Mouse (Mus musculus): ENCODE data around the gene Mef2d. TPM values are rescaled to one million over a fixed set of nuclear protein-coding genes. Genes with fewer than 3 reads are reported as not detected.

The Mef2d gene
- polyA plus RNA-seq, 1 experiment from 2014 or later: 12.6 TPM

DNA sequence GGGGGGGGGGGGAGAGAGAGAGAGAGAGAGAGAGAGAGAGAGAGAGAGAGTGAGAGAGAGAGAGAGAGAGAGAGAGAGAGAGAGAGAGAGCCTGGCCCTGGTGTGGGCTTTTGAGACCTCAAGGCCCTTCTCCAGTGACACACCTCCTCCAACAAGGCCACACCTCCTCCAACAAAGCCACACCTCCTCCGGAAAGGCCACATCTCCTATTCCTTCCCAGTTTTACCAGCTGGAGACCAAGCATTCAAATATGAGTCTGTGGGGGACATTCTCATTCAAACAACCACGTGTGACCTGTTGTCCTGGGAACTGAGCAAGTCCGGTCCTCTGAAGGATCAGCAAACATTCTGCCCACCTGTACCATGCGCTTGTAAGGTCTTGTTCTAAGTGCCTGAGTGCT is 13.2 kb upstream of the Mef2d start:
- Histone ChIP-seq H3K9me3 (ENCODE audit: control insufficient read depth, low read length) (no peaks in the 10 kb centered on the region), H3K4me2 (ENCODE audit: low read depth, severe bottlenecking) (no peak overlapping the region), H3K4me1 (ENCODE audit: control insufficient read depth, insufficient read depth, low read length) (no peaks in the 10 kb centered on the region), H3K36me3 (ENCODE audit: control insufficient read depth, insufficient read depth, low read length) (no peaks in the 10 kb centered on the region), H3K9ac (ENCODE audit: low read length) (no peak overlapping the region), H3K27ac (replicated peaks; ENCODE audit: low read depth, low read length) (no peak overlapping the region), H3K27me3 (ENCODE audit: control insufficient read depth, insufficient read depth, low read length) (no peaks in the 10 kb centered on the region), H3K4me3 (ENCODE audit: low read depth, low read length) (no peak overlapping the region)
- WGBS: 58% methylated on average over 4 of the region's 4 CpGs
- DNase-seq (ENCODE audit: low spot score) (no peak), ATAC-seq (ENCODE audit: insufficient number of reproducible peaks, low FRiP score, low TSS enrichment, low read depth) (no peak)

DNA sequence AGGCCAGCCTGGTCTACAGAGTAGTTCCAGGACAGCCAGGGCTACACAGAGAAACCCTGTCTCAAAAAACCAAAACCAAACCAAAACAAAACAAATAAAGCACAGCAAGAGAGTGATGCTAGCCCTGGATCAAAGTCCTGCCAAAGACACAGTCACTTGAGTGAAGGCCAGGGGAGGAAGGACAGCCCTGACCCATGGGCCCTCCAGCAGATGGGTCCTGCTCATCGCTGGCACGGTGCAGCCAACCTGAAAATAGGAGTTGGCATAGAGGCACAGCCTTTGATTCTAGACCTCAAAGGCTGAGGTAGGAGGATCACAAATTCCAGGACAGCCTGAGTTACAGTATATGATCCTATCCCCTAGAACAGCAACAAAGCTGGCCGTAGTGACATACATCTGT is 11.1 kb upstream of the Mef2d start:
- no peaks in the 10 kb centered on the region for H3K4me1 ChIP-seq (ENCODE audit: control insufficient read depth, insufficient read depth, low read length)
- DNase-seq (ENCODE audit: low spot score) (no peak), ATAC-seq (ENCODE audit: insufficient number of reproducible peaks, low FRiP score, low TSS enrichment, low read depth) (no peak)
- H3K4me3 ChIP-seq (ENCODE audit: low read depth, low read length): no peak overlapping the region
- H3K9ac ChIP-seq (ENCODE audit: low read length): no peak overlapping the region
- no peaks in the 10 kb centered on the region for H3K36me3 ChIP-seq (ENCODE audit: control insufficient read depth, insufficient read depth, low read length)
- no peak overlapping the region for H3K4me2 ChIP-seq (ENCODE audit: low read depth, severe bottlenecking)
- no peak overlapping the region for H3K27ac ChIP-seq (replicated peaks; ENCODE audit: low read depth, low read length)
- WGBS: 93% methylated on average over 3 of the region's 3 CpGs
- H3K9me3 ChIP-seq (ENCODE audit: control insufficient read depth, low read length): no peaks in the 10 kb centered on the region
- H3K27me3 ChIP-seq (ENCODE audit: control insufficient read depth, insufficient read depth, low read length): no peaks in the 10 kb centered on the region

DNA sequence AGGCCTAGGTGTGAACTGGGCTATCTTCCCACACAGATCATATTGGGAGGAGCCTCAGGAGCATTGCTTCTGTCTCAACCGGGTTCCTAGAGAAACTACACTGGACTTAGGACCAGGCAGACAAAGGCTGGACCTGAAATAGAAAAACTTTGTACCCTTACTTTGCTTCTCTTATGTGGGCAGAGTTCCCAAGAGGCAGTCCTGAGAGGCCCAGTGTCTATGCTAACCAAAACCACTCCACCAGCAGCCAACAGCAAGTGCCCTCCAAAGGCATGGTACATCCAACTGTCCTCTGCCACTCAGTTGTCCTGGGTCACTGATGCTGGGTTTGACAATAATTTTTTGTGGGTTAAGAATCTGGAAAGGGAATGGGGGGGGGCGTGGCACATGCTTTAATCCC is 9.7 kb upstream of the Mef2d start:
- DNase-seq (ENCODE audit: low spot score) (no peak), ATAC-seq (ENCODE audit: insufficient number of reproducible peaks, low FRiP score, low TSS enrichment, low read depth) (no peak)
- WGBS: 76% methylated on average over 2 of the region's 2 CpGs
- Histone ChIP-seq H3K27me3 (ENCODE audit: control insufficient read depth, insufficient read depth, low read length) (no peaks in the 10 kb centered on the region), H3K4me2 (ENCODE audit: low read depth, severe bottlenecking) (no peak overlapping the region), H3K4me1 (ENCODE audit: control insufficient read depth, insufficient read depth, low read length) (no peaks in the 10 kb centered on the region), H3K4me3 (ENCODE audit: low read depth, low read length) (no peak overlapping the region), H3K36me3 (ENCODE audit: control insufficient read depth, insufficient read depth, low read length) (no peaks in the 10 kb centered on the region), H3K9me3 (ENCODE audit: control insufficient read depth, low read length) (no peaks in the 10 kb centered on the region), H3K9ac (ENCODE audit: low read length) (no peak overlapping the region), H3K27ac (replicated peaks; ENCODE audit: low read depth, low read length) (no peak overlapping the region)

DNA sequence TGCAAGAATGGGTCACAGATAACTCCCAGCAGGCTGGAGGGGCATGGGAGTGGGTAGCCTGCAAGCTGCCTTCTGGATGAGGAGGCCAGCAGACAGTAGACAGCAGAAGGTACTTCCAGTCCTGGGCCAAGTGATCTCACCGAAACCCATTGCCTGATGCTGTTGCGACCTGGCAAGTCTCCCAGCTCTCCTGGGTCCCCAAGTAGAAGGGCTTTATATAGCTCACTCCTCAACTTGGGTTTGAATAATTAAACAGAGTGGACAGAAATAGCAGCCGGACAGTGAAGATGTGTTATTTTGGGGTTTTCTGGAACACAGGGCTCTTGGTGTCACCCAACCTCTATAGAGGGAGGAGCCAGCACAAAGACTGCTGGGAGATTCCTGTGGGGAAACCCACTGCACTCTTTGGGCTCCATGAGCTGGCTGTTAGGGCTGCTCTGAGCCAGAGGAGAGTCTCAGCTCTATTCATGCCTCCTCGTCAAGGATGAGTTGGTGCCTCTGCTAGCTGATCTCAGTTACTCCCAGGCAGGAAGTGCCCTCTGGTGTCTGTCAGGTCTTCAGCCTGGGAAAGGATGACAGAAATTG is 8.9 kb upstream of the Mef2d start:
- Histone ChIP-seq H3K4me3 (ENCODE audit: low read depth, low read length) (no peak overlapping the region), H3K9ac (ENCODE audit: low read length) (no peak overlapping the region), H3K27me3 (ENCODE audit: control insufficient read depth, insufficient read depth, low read length) (no peaks in the 10 kb centered on the region), H3K4me1 (ENCODE audit: control insufficient read depth, insufficient read depth, low read length) (no peaks in the 10 kb centered on the region), H3K4me2 (ENCODE audit: low read depth, severe bottlenecking) (no peak overlapping the region), H3K36me3 (ENCODE audit: control insufficient read depth, insufficient read depth, low read length) (no peaks in the 10 kb centered on the region), H3K9me3 (ENCODE audit: control insufficient read depth, low read length) (no peaks in the 10 kb centered on the region), H3K27ac (replicated peaks; ENCODE audit: low read depth, low read length) (no peak overlapping the region)
- DNase-seq (ENCODE audit: low spot score) (no peak), ATAC-seq (ENCODE audit: insufficient number of reproducible peaks, low FRiP score, low TSS enrichment, low read depth) (no peak)
- WGBS: 66% methylated on average over 4 of the region's 4 CpGs

DNA sequence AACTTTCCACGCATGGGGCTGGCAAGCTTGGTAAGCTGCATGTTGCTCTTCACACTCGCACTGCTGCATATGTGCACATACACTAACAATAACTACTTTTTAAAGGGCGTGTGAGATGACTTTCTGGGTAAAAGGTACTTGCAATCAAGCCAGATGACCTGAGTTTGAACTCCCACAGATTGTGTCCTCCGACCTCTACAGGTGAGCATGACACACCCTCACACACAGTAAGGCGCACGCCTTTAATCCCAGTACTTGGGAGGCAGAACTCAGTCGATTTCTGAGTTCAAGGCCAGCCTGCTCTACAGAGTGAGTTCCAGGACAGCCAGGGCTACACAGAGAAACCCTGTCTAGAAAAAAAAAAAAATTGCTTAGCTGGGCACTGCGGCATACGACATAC is 5.8 kb upstream of the Mef2d start:
- 81% methylated on average over 9 of the region's 9 CpGs for WGBS
- H3K27ac ChIP-seq (replicated peaks; ENCODE audit: low read depth, low read length): no peak overlapping the region

DNA sequence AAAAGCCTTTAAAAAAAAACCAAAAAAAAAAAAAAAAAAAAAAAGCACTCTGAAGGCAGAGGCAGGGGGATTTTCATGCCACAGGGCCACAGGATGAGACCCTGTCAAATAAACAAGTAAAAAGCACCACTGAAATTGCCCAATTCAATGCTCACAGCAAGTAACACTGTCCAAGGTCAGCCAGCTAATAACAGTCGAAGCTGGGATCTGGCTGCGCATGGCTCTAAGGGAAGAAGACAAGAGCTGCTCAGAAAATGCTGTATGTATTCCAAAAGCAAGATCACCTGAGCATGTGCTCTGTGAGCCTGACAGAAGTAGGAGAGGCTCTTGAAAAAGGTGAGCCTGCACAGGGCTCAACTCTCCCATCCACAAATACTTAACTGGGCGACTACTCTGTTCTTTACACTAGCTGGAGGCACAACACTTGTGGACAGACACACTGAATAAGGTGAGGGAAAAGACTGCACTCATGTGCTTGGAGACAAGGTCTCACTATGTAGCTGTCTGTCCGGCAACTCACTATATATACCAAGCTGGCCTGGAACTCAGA is 5.2 kb upstream of the Mef2d start:
- no peaks in the 10 kb centered on the region for H3K9me3 ChIP-seq (ENCODE audit: control insufficient read depth, low read length)
- H3K4me2 ChIP-seq (ENCODE audit: low read depth, severe bottlenecking): no peak overlapping the region; the same call in 1 of the 2 replicates
- H3K36me3 ChIP-seq (ENCODE audit: control insufficient read depth, insufficient read depth, low read length): no peaks in the 10 kb centered on the region
- no peak overlapping the region for H3K27ac ChIP-seq (replicated peaks; ENCODE audit: low read depth, low read length)
- no peak overlapping the region for H3K4me3 ChIP-seq (ENCODE audit: low read depth, low read length)
- H3K9ac ChIP-seq (ENCODE audit: low read length): 0 out of 2 replicates have a peak overlapping the region, but pooled peaks have one; percentile 23
- peaks cover 21% of the 10 kb centered on the region for H3K4me1 ChIP-seq (ENCODE audit: control insufficient read depth, insufficient read depth, low read length)
- DNase-seq (ENCODE audit: low spot score) (no peak), ATAC-seq (ENCODE audit: insufficient number of reproducible peaks, low FRiP score, low TSS enrichment, low read depth) (no peak)
- no peaks in the 10 kb centered on the region for H3K27me3 ChIP-seq (ENCODE audit: control insufficient read depth, insufficient read depth, low read length)
- WGBS: 82% methylated on average over 4 of the region's 4 CpGs

More for the DNA sequence above, 5.8 kb upstream of the Mef2d start:
- H3K27me3 ChIP-seq (ENCODE audit: control insufficient read depth, insufficient read depth, low read length): no peaks in the 10 kb centered on the region
- no peak overlapping the region for H3K4me2 ChIP-seq (ENCODE audit: low read depth, severe bottlenecking)
- no peak overlapping the region for H3K9ac ChIP-seq (ENCODE audit: low read length)
- no peak for DNase-seq (ENCODE audit: low spot score)
- H3K36me3 ChIP-seq (ENCODE audit: control insufficient read depth, insufficient read depth, low read length): no peaks in the 10 kb centered on the region
- peaks cover 17% of the 10 kb centered on the region for H3K4me1 ChIP-seq (ENCODE audit: control insufficient read depth, insufficient read depth, low read length)
- no peak overlapping the region for H3K4me3 ChIP-seq (ENCODE audit: low read depth, low read length)
- ATAC-seq (ENCODE audit: insufficient number of reproducible peaks, low FRiP score, low TSS enrichment, low read depth): no peak
- no peaks in the 10 kb centered on the region for H3K9me3 ChIP-seq (ENCODE audit: control insufficient read depth, low read length)

DNA sequence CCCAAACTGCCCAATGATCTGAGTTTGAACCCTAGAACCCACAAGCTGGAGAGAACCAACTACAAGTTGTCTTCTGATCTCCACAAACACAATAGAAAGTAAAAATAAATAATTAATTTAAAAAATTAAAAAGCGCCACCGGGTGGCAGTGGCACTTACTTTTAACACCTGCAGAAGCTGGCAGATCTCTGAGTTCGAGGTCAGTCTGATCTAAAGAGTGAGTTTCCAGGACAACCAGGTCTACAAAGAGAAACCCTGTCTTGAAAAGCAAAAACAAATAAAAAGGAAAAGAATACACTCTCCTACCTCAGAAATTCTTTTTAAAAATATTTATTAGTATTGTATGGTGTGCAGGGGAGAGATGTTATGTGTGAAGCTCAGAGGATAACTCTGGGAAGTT is 4.4 kb upstream of the Mef2d start:
- Histone ChIP-seq H3K4me3 (ENCODE audit: low read depth, low read length) (peak overlapping the region; percentile 57), H3K9ac (ENCODE audit: low read length) (peak overlapping the region; percentile 52), H3K9me3 (ENCODE audit: control insufficient read depth, low read length) (no peaks in the 10 kb centered on the region), H3K36me3 (ENCODE audit: control insufficient read depth, insufficient read depth, low read length) (no peaks in the 10 kb centered on the region), H3K4me2 (ENCODE audit: low read depth, severe bottlenecking) (peak overlapping the region; percentile 97), H3K4me1 (ENCODE audit: control insufficient read depth, insufficient read depth, low read length) (peaks cover 21% of the 10 kb centered on the region), H3K27ac (replicated peaks; ENCODE audit: low read depth, low read length) (no peak overlapping the region), H3K27me3 (ENCODE audit: control insufficient read depth, insufficient read depth, low read length) (no peaks in the 10 kb centered on the region)
- 17% methylated on average over 3 of the region's 3 CpGs for WGBS
- no peak for DNase-seq (ENCODE audit: low spot score)
- ATAC-seq (ENCODE audit: insufficient number of reproducible peaks, low FRiP score, low TSS enrichment, low read depth): no peak

DNA sequence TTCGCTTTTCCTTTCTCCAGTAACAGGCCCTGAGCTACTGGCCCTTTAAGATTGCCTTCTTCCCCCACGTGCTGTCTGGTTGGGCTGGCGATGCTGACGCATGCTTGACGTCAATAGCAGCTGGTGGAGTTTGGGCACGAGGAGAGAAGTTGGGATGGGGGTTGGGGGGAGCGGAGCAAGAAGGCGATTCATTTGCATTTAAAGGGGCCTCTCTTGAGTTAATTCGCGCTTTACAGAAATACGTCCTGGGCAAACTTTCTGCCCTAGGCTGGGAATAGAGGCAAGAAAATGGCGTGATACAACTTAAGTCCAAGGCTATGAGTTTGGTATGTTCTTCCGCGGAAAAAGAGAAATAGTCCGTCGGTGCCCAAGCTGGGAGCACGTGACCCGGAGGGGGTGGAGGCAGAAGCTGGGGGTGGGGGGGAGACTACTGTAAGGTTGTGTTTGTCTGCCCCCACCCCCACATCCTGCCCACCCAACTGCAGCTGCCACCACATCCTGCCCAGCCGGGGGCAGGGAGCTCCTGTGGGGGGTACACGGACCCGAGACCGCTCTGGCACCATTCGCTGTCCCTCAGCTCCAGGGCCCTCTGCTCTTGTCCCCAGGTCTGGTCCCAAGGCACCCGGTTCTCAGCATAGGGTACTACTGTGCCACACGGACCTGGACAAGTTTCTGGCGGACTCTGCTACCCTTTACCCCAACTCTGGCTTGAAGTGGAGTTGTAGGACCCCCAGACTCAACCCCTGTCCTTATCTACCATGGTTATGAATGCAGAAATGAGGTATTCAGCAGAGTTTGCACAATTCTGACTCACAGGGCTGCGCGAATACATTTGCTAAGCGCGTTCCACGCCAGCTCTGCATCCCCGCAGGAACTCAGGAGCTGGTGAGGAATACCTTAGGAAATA is 3.6 kb upstream of the Mef2d start:
- under 1% methylated on average over 32 of the region's 32 CpGs for WGBS
- DNase-seq (ENCODE audit: low spot score): peak; percentile 92
- H3K4me3 ChIP-seq (ENCODE audit: low read depth, low read length): peak overlapping the region; percentile 57
- H3K9me3 ChIP-seq (ENCODE audit: control insufficient read depth, low read length): no peaks in the 10 kb centered on the region
- peak overlapping the region; percentile 74 for H3K9ac ChIP-seq (ENCODE audit: low read length)
- peak overlapping the region; percentile 81 for H3K27ac ChIP-seq (replicated peaks; ENCODE audit: low read depth, low read length)
- H3K36me3 ChIP-seq (ENCODE audit: control insufficient read depth, insufficient read depth, low read length): no peaks in the 10 kb centered on the region
- peak overlapping the region; percentile 97 for H3K4me2 ChIP-seq (ENCODE audit: low read depth, severe bottlenecking)
- ATAC-seq (ENCODE audit: insufficient number of reproducible peaks, low FRiP score, low TSS enrichment, low read depth): peak; percentile 72; the same call in 1 of the 2 replicates
- H3K4me1 ChIP-seq (ENCODE audit: control insufficient read depth, insufficient read depth, low read length): peaks cover 24% of the 10 kb centered on the region
- H3K27me3 ChIP-seq (ENCODE audit: control insufficient read depth, insufficient read depth, low read length): no peaks in the 10 kb centered on the region

Measured in limb, embryonic 11.5 days (tissue).